21 mouse cellular contexts compared by ENCODE assay signal in genomic region chr9:117813216-117813615, GRCm38 (mm10).
DNase-seq lines count a peak whose midpoint lies in the region; ATAC-seq and TF ChIP-seq lines count a peak whose summit lies in the region.
"Had no signal": no experiment of that assay in that cellular context is flagged by ENCODE, and none has a peak within 500 bp of the region (broad histone marks: within the 10 kb centered on the region; RNA-seq: fewer than 3 reads in every experiment).

No protein-coding gene starts in this region.

- no peak overlapping the region for H3K4me3 ChIP-seq in embryonic facial prominence, embryonic 14.5 days (ENCODE audit: low read depth, low read length)
- H3K4me3 ChIP-seq in embryonic facial prominence, embryonic 10.5 days: no peak overlapping the region
- no peak overlapping the region for H3K4me3 ChIP-seq in kidney, embryonic 16.5 days (ENCODE audit: low read length)
- H3K4me3 ChIP-seq in gastrocnemius, adult 2 months: no peak overlapping the region
- H3K4me3 ChIP-seq: embryonic facial prominence, embryonic 13.5 days; forebrain, embryonic 13.5 days; hindbrain, embryonic 13.5 days; limb, embryonic 12.5 days; midbrain, embryonic 12.5 days; neural tube, embryonic 13.5 days had no signal

- TF ChIP-seq CTCF in gastrocnemius, adult 2 months (IDR thresholded peaks at IDR 0.05): no peak

- no peaks in the 10 kb centered on the region for H3K36me3 ChIP-seq in embryonic facial prominence, embryonic 14.5 days (ENCODE audit: control insufficient read depth, insufficient read depth, low read length)
- H3K36me3 ChIP-seq in embryonic facial prominence, embryonic 10.5 days (replicated peaks): no peaks in the 10 kb centered on the region
- H3K36me3 ChIP-seq in kidney, embryonic 16.5 days (ENCODE audit: insufficient read depth, low read length): no peaks in the 10 kb centered on the region
- H3K36me3 ChIP-seq: embryonic facial prominence, embryonic 13.5 days; hindbrain, embryonic 13.5 days; limb, embryonic 12.5 days; midbrain, embryonic 12.5 days; neural tube, embryonic 13.5 days had no signal

- H3K4me2 ChIP-seq in embryonic facial prominence, embryonic 14.5 days (ENCODE audit: low read depth, low read length): no peak overlapping the region
- H3K4me2 ChIP-seq in kidney, embryonic 16.5 days (replicated peaks; ENCODE audit: low read depth, low read length): no peak overlapping the region
- H3K4me2 ChIP-seq: embryonic facial prominence, embryonic 13.5 days; forebrain, embryonic 13.5 days; hindbrain, embryonic 13.5 days; limb, embryonic 12.5 days; liver, embryonic 11.5 days; midbrain, embryonic 12.5 days; neural tube, embryonic 13.5 days had no signal

- ATAC-seq in embryonic facial prominence, embryonic 14.5 days (ENCODE audit: low read depth): no peak
- no peak for ATAC-seq in kidney, embryonic 16.5 days (ENCODE audit: low FRiP score, low TSS enrichment)
- ATAC-seq: CD4-positive, CD25-positive, alpha-beta regulatory T cell, adult 4 months; forebrain, embryonic 13.5 days; liver, postnatal 0 days had no signal

- 0 out of 2 replicates have a peak, but pooled peaks cover 7% of the 10 kb centered on the region for H3K4me1 ChIP-seq in embryonic facial prominence, embryonic 14.5 days (ENCODE audit: control insufficient read depth, insufficient read depth, low read length)
- H3K4me1 ChIP-seq in embryonic facial prominence, embryonic 10.5 days: peaks cover 16% of the 10 kb centered on the region
- H3K4me1 ChIP-seq in kidney, embryonic 16.5 days (ENCODE audit: insufficient read depth, low read length): 0 out of 2 replicates have a peak, but pooled peaks cover 6% of the 10 kb centered on the region

- WGBS in embryonic facial prominence, embryonic 14.5 days: 75% methylated on average over 9 of the region's 9 CpGs
- 83% methylated on average over 9 of the region's 9 CpGs for WGBS in embryonic facial prominence, embryonic 10.5 days
- 65% methylated on average over 9 of the region's 9 CpGs for WGBS in kidney, embryonic 16.5 days

- H3K27ac ChIP-seq in embryonic facial prominence, embryonic 14.5 days (replicated peaks; ENCODE audit: low read depth, low read length): no peak overlapping the region
- H3K27ac ChIP-seq in embryonic facial prominence, embryonic 10.5 days (replicated peaks): no peak overlapping the region
- H3K27ac ChIP-seq in kidney, embryonic 16.5 days (ENCODE audit: low read length): no peak overlapping the region
- no peak overlapping the region for H3K27ac ChIP-seq in gastrocnemius, adult 2 months
- H3K27ac ChIP-seq: embryonic facial prominence, embryonic 13.5 days; forebrain, embryonic 13.5 days; hindbrain, embryonic 13.5 days; limb, embryonic 12.5 days; midbrain, embryonic 12.5 days; neural tube, embryonic 13.5 days had no signal

- peak; percentile 69 for DNase-seq in embryonic facial prominence, embryonic 14.5 days (ENCODE audit: low spot score)
- no peak for DNase-seq in embryonic facial prominence, embryonic 10.5 days (ENCODE audit: low spot score)
- DNase-seq in kidney, postnatal 25 days: peak; percentile 30 to 38
- DNase-seq in urinary bladder, postnatal 36 days (ENCODE audit: low spot score in 2 of 2): peak; percentile 2 to 15
- no peak for DNase-seq in urinary bladder, postnatal 10 days (ENCODE audit: low spot score)
- DNase-seq in gastrocnemius, adult 2 months: no peak
- DNase-seq: cerebellum, adult 18-20 months; cerebellum, postnatal 14 days; liver, postnatal 0 days; retina, postnatal 1 day; right cerebral cortex, postnatal 25 days; spleen, adult 18-20 months had no signal

- no peaks in the 10 kb centered on the region for H3K9me3 ChIP-seq in embryonic facial prominence, embryonic 14.5 days (ENCODE audit: control insufficient read depth, low read length)
- H3K9me3 ChIP-seq in embryonic facial prominence, embryonic 10.5 days: no peaks in the 10 kb centered on the region
- H3K9me3 ChIP-seq in kidney, embryonic 16.5 days (ENCODE audit: low read length): no peaks in the 10 kb centered on the region
- H3K9me3 ChIP-seq: embryonic facial prominence, embryonic 13.5 days; forebrain, embryonic 13.5 days; hindbrain, embryonic 13.5 days; limb, embryonic 12.5 days; midbrain, embryonic 12.5 days; neural tube, embryonic 13.5 days had no signal

- intact Hi-C loops in gastrocnemius, adult 2 months (cut with DNase I): no loop called here

- H3K27me3 ChIP-seq in embryonic facial prominence, embryonic 14.5 days (replicated peaks; ENCODE audit: control insufficient read depth, insufficient read depth, low read length): no peaks in the 10 kb centered on the region
- H3K27me3 ChIP-seq in embryonic facial prominence, embryonic 10.5 days (replicated peaks; ENCODE audit: low read depth, poor library complexity, severe bottlenecking): no peaks in the 10 kb centered on the region
- H3K27me3 ChIP-seq in kidney, embryonic 16.5 days (ENCODE audit: insufficient read depth, low read length): no peaks in the 10 kb centered on the region
- H3K27me3 ChIP-seq: embryonic facial prominence, embryonic 13.5 days; forebrain, embryonic 13.5 days; hindbrain, embryonic 13.5 days; limb, embryonic 12.5 days; midbrain, embryonic 12.5 days; neural tube, embryonic 13.5 days had no signal

- no peak overlapping the region for H3K9ac ChIP-seq in embryonic facial prominence, embryonic 14.5 days (ENCODE audit: low read depth, low read length)
- H3K9ac ChIP-seq in kidney, embryonic 16.5 days (replicated peaks; ENCODE audit: low read length): no peak overlapping the region
- H3K9ac ChIP-seq: embryonic facial prominence, embryonic 13.5 days; forebrain, embryonic 13.5 days; hindbrain, embryonic 13.5 days; limb, embryonic 12.5 days; liver, postnatal 0 days; midbrain, embryonic 12.5 days; neural tube, embryonic 13.5 days had no signal

Comparison
In these comparisons a context has a peak if more than half of its experiments do, and no peak if none do; other contexts are left out.
1. DNase-seq: peak in embryonic facial prominence, embryonic 14.5 days (single experiment), kidney, postnatal 25 days (2 of 2) and urinary bladder, postnatal 36 days (2 of 2); none in embryonic facial prominence, embryonic 10.5 days (single experiment), urinary bladder, postnatal 10 days (single experiment) and gastrocnemius, adult 2 months (single experiment).